Mouse (Mus musculus) gastrocnemius, postnatal 10 days (tissue): ENCODE results near the gene Gm21663. TPM values are rescaled to one million over a fixed set of nuclear protein-coding genes. Genes with fewer than 3 reads are reported as not detected.
"Not testable (repeated sequence)": the region's sequence is repeated elsewhere in the genome, so short reads cannot be mapped to it uniquely, and the experiment has no call there.

Experiments
- DNase-seq: peaks from one replicate; pipeline ENCODE4 v3.0.0; 2021; ENCODE audit warnings: mixed read lengths
- long read RNA-seq, 2 experiments: library from polyadenylated mRNA; stranded (forward); transcript quantifications; one replicate each; pipeline ENCODE4 v2.0.0; 2021
- total RNA-seq, 2 experiments: library from RNA; stranded (reverse); gene quantifications; 2 replicates each; pipeline ENCODE4 v1.2.3; 2021

The Gm21663 gene
- total RNA-seq, result not detected
- long read RNA-seq, experiment 1, result 0 reads
- long read RNA-seq, experiment 2, result 0 reads

DNA sequence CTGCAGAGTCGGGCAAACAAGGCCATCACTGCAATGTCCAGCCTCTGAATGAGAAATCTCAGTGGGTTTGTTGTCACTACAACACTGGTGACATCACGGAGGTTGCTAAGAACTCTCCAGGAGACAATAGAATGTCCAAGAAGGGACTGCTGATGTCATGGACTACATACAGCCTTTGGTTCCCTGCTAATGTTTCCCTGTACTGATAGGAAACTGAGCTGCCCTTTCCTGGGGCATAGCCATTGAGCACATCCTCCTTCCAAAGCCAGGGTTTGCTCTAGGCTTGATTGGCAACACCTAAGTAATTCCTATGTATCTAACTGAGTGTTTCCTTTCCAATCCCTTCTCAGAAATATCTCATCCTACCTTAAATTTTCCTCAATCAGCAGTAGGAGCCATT, at the start of gene Gm21663:
Gene Gm21663, minus strand, starts transcription at position 101 of the 400 bp plus-strand sequence.
- DNase-seq, result not testable (repeated sequence)

DNA sequence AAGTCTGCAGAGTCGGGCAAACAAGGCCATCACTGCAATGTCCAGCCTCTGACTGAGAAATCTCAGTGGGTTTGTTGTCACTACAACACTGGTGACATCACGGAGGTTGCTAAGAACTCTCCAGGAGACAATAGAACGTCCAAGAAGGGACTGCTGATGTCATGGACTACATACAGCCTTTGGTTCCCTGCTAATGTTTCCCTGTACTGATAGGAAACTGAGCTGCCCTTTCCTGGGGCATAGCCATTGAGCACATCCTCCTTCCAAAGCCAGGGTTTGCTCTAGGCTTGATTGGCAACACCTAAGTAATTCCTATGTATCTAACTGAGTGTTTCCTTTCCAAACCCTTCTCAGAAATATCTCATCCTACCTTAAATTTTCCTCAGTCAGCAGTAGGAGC, 46.4 kb upstream of the Gm21663 start, which contains the start of gene Gm21698:
Gene Gm21698, minus strand, starts transcription at position 101 of the 400 bp plus-strand sequence.
- not testable (repeated sequence) for DNase-seq

- DNase-seq, result not testable (repeated sequence)
Observed at GRCm38 (mm10) chr5:25972563-25972962, 30.4 kb upstream of the Gm21663 start, which contains the start of gene Gm21680. Gene Gm21680, minus strand, starts transcription at chr5:25972663.

DNA sequence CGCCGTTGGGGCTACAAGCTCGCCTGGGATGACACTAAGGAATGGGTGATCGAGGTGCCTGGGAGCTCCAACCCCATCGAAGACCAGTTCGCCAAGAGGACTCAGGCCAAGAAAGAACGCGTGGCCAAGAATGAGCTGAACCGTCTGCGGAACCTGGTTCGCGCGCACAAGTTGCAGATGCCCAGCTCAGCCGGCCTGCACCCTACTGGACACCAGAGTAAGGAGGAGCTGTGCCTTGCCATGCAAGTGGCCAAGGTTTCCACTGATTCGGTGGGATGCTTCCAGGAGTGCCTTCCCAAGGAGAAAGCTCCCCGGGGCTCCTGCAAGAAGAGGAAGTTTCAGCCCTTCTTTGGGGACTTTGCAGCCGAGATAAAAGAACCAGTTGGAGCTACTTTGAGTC, 14.9 kb upstream of the Gm21663 start:
- not testable (repeated sequence) for DNase-seq

GRCm38 (mm10) chr5:25956611-25957010, 14.4 kb upstream of the Gm21663 start:
- DNase-seq, result not testable (repeated sequence)

DNA sequence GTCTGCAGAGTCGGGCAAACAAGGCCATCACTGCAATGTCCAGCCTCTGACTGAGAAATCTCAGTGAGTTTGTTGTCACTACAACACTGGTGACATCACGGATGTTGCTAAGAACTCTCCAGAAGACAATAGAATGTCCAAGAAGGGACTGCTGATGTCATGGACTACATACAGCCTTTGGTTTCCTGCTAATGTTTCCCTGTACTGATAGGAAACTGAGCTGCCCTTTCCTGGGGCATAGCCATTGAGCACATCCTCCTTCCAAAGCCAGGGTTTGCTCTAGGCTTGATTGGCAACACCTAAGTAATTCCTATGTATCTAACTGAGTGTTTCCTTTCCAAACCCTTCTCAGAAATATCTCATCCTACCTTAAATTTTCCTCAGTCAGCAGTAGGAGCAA, 12.1 kb upstream of the Gm21663 start, which contains the start of gene Gm21671:
Gene Gm21671, minus strand, starts transcription at position 101 of the 400 bp plus-strand sequence.
- not testable (repeated sequence) for DNase-seq

DNA sequence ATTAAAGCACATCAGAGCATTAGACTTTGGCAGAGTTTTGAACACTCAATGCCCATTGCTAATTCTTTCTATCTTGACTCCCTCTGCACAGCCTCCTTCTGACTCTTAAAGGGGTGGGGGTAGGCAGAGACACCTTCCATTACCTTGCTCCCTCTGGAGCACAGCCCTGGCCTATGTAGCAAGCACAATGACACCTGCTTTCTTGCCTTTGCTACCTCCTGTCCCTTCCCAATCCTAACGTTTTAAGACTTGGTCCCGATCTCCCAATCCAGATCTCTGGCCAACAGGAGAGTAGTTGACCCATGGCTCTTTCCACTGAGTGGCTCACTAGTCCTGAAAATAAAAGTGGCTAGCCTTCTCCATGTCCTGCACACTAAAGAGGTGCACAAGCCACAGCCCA, 3.2 kb upstream of the Gm21663 start:
- not testable (repeated sequence) for DNase-seq

- peak; percentile 50 for DNase-seq
Observed at GRCm38 (mm10) chr5:25891321-25891720, 50.9 kb downstream of the Gm21663 start.

- no peak for DNase-seq
Observed at GRCm38 (mm10) chr5:25889746-25890382, 52.3 kb downstream of the Gm21663 start.

GRCm38 (mm10) chr5:25886708-25887107, 55.5 kb downstream of the Gm21663 start:
- no peak for DNase-seq

Other genes with a start within 250 kb of the Gm21663 start
- 1 to 10 TPM; 2.9 to 4.4 TPM for gene Xrcc2, start 236.6 kb downstream of the Gm21663 start, total RNA-seq
- gene Actr3b, start 182.4 kb downstream of the Gm21663 start, total RNA-seq, result 1 to 10 TPM in 1 of 2 experiments, under 1 TPM in 1; 0.93 to 1.5 TPM
- not detected for gene Gm21671, start 12.0 kb upstream of the Gm21663 start, total RNA-seq
- gene Gm21680, start 30.3 kb upstream of the Gm21663 start, total RNA-seq, result not detected
- not detected for gene Gm21698, start 46.3 kb upstream of the Gm21663 start, total RNA-seq
- gene Gm1979, start 62.4 kb upstream of the Gm21663 start, total RNA-seq, result not detected
- gene Gm5862, start 80.5 kb upstream of the Gm21663 start, total RNA-seq, result not detected
- not detected for gene Speer4a, start 97.2 kb upstream of the Gm21663 start, total RNA-seq
- not detected for gene Gm7347, start 116.2 kb upstream of the Gm21663 start, total RNA-seq
- not detected for gene Gm10471, start 146.9 kb upstream of the Gm21663 start, total RNA-seq
- gene 5031410I06Rik, start 163.0 kb upstream of the Gm21663 start, total RNA-seq, result not detected
- gene Gm10220, start 179.0 kb upstream of the Gm21663 start, total RNA-seq, result not detected